Mouse (Mus musculus): ENCODE results near the gene C330007P06Rik.

Gene C330007P06Rik

GRCm38 (mm10) chrX:36796163-36796581 lies 77.7 kb downstream of the C330007P06Rik start:
- DNase-seq, result peak; percentile 92

GRCm38 (mm10) chrX:36795424-36796162 lies 78.3 kb downstream of the C330007P06Rik start, which contains the start of gene Slc25a5:
TSS of gene Slc25a5 (plus strand) at chrX:36795651.
- peak; percentile 89 to 92 for DNase-seq

GRCm38 (mm10) chrX:36794571-36794970 lies 79.3 kb downstream of the C330007P06Rik start:
- peak in 1 of 2 experiments; percentile 20 for DNase-seq

- no peak for DNase-seq
Observed at GRCm38 (mm10) chrX:36789360-36789759, 84.6 kb downstream of the C330007P06Rik start.

- no peak for DNase-seq
Observed at GRCm38 (mm10) chrX:36777694-36778093, 96.2 kb downstream of the C330007P06Rik start.

GRCm38 (mm10) chrX:36775520-36775919 lies 98.4 kb downstream of the C330007P06Rik start:
- DNase-seq, result no peak

Data from cerebellum, postnatal 10 days (tissue).